Comparison of ENCODE assay signal across 15 mouse cellular contexts in genomic region chr4:104008406-104008805, GRCm38 (mm10).
DNase-seq lines count a peak whose midpoint lies in the region; ATAC-seq and TF ChIP-seq lines count a peak whose summit lies in the region.
"Had no signal": no experiment of that assay in that cellular context is flagged by ENCODE, and none has a peak within 500 bp of the region (broad histone marks: within the 10 kb centered on the region; RNA-seq: fewer than 3 reads in every experiment).

No protein-coding gene starts in this region.

- no peak overlapping the region for H3K4me2 ChIP-seq in midbrain, postnatal 0 days (ENCODE audit: low read depth, low read length, poor library complexity, severe bottlenecking)
- H3K4me2 ChIP-seq in midbrain, embryonic 15.5 days, result no peak overlapping the region
- no peak overlapping the region for H3K4me2 ChIP-seq in heart, embryonic 12.5 days
- H3K4me2 ChIP-seq: limb, embryonic 13.5 days; lung, embryonic 14.5 days had no signal

- no peak overlapping the region for H3K27ac ChIP-seq in midbrain, postnatal 0 days (ENCODE audit: low read depth, low read length)
- no peak overlapping the region for H3K27ac ChIP-seq in midbrain, embryonic 15.5 days
- no peak overlapping the region for H3K27ac ChIP-seq in heart, embryonic 12.5 days (ENCODE audit: poor library complexity, severe bottlenecking)
- H3K27ac ChIP-seq: limb, embryonic 13.5 days had no signal

- peak; percentile 8 to 40 for DNase-seq in adrenal gland, adult (ENCODE audit: inconsistent age in 2 of 2, low spot score in 1 of 2)
- DNase-seq in adrenal gland, postnatal 4 days (ENCODE audit: low spot score in 2 of 2), result no peak
- DNase-seq in midbrain, postnatal 0 days (ENCODE audit: low spot score), result peak; percentile 59
- peak; percentile 94 for DNase-seq in cerebellum, postnatal 10 days
- peak; percentile 68 to 83 for DNase-seq in kidney, postnatal 36 days
- no peak for DNase-seq in heart, adult 18-20 months
- DNase-seq: lung, embryonic 14.5 days; retina, postnatal 1 day; spleen, adult 18-20 months had no signal

- H3K36me3 ChIP-seq in midbrain, postnatal 0 days (ENCODE audit: insufficient read depth, low read length), result no peaks in the 10 kb centered on the region
- H3K36me3 ChIP-seq in midbrain, embryonic 15.5 days (replicated peaks), result no peaks in the 10 kb centered on the region
- H3K36me3 ChIP-seq in heart, embryonic 12.5 days, result no peaks in the 10 kb centered on the region
- H3K36me3 ChIP-seq: limb, embryonic 13.5 days had no signal

- H3K9ac ChIP-seq in midbrain, postnatal 0 days (replicated peaks; ENCODE audit: low read length, poor library complexity, severe bottlenecking), result no peak overlapping the region
- no peak overlapping the region for H3K9ac ChIP-seq in midbrain, embryonic 15.5 days
- H3K9ac ChIP-seq in heart, embryonic 12.5 days, result no peak overlapping the region
- H3K9ac ChIP-seq: limb, embryonic 13.5 days; lung, embryonic 14.5 days had no signal

- H3K4me1 ChIP-seq in midbrain, postnatal 0 days (ENCODE audit: insufficient read depth, low read length), result peaks cover 7% of the 10 kb centered on the region
- peaks cover 29% of the 10 kb centered on the region for H3K4me1 ChIP-seq in midbrain, embryonic 15.5 days
- no peaks in the 10 kb centered on the region for H3K4me1 ChIP-seq in heart, embryonic 12.5 days (replicated peaks)
- H3K4me1 ChIP-seq: limb, embryonic 13.5 days; megakaryocyte, embryonic 14.5 days had no signal

- ATAC-seq in midbrain, postnatal 0 days (ENCODE audit: low FRiP score), result no peak
- no peak for ATAC-seq in midbrain, embryonic 15.5 days (replicated peaks)
- no peak for ATAC-seq in heart, embryonic 12.5 days (ENCODE audit: insufficient number of reproducible peaks, low FRiP score)
- ATAC-seq: inflammation-experienced regulatory T-cells, adult 6 months had no signal

- WGBS in midbrain, postnatal 0 days, result 53% methylated on average over 5 of the region's 5 CpGs
- WGBS in midbrain, embryonic 15.5 days, result 54% methylated on average over 5 of the region's 5 CpGs
- 66% methylated on average over 5 of the region's 5 CpGs for WGBS in heart, embryonic 12.5 days

- no peaks in the 10 kb centered on the region for H3K9me3 ChIP-seq in midbrain, postnatal 0 days (ENCODE audit: low read length)
- no peaks in the 10 kb centered on the region for H3K9me3 ChIP-seq in midbrain, embryonic 15.5 days
- no peaks in the 10 kb centered on the region for H3K9me3 ChIP-seq in heart, embryonic 12.5 days (replicated peaks)
- H3K9me3 ChIP-seq: limb, embryonic 13.5 days had no signal

- no peaks in the 10 kb centered on the region for H3K27me3 ChIP-seq in midbrain, postnatal 0 days (ENCODE audit: insufficient read depth, low read length)
- no peaks in the 10 kb centered on the region for H3K27me3 ChIP-seq in midbrain, embryonic 15.5 days (replicated peaks)
- H3K27me3 ChIP-seq in heart, embryonic 12.5 days (replicated peaks), result no peaks in the 10 kb centered on the region
- H3K27me3 ChIP-seq: limb, embryonic 13.5 days; megakaryocyte, embryonic 14.5 days had no signal

- H3K4me3 ChIP-seq in midbrain, postnatal 0 days (ENCODE audit: low read depth, low read length), result no peak overlapping the region
- no peak overlapping the region for H3K4me3 ChIP-seq in midbrain, embryonic 15.5 days
- H3K4me3 ChIP-seq in heart, embryonic 12.5 days, result no peak overlapping the region
- H3K4me3 ChIP-seq: limb, embryonic 13.5 days; megakaryocyte, embryonic 14.5 days; myocyte had no signal

- TF ChIP-seq CTCF in midbrain, postnatal 0 days (IDR thresholded peaks at IDR 0.05), result no peak

Comparison
In these comparisons a context has a peak if more than half of its experiments do, and no peak if none do; other contexts are left out.
1. DNase-seq: peak in adrenal gland, adult (2 of 2), midbrain, postnatal 0 days (single experiment), cerebellum, postnatal 10 days (2 of 2) and kidney, postnatal 36 days (2 of 2); none in adrenal gland, postnatal 4 days (0 of 2) and heart, adult 18-20 months (0 of 2).